Mouse (Mus musculus) retina, embryonic 14.5 days (tissue): ENCODE results near the gene Rnf151.

Source experiments
- DNase-seq: peaks from one replicate; pipeline ENCODE4 v3.0.0-alpha.2; 2015; ENCODE audit warnings: low spot score

The Rnf151 gene

GRCm38 (mm10) chr17:24717943-24718342, at the start of gene Rnf151, which contains the start of gene Rps2:
TSS of gene Rnf151 (minus strand) at chr17:24718063.
TSS of gene Rps2 (plus strand) at chr17:24718116.
- no peak for DNase-seq

DNA sequence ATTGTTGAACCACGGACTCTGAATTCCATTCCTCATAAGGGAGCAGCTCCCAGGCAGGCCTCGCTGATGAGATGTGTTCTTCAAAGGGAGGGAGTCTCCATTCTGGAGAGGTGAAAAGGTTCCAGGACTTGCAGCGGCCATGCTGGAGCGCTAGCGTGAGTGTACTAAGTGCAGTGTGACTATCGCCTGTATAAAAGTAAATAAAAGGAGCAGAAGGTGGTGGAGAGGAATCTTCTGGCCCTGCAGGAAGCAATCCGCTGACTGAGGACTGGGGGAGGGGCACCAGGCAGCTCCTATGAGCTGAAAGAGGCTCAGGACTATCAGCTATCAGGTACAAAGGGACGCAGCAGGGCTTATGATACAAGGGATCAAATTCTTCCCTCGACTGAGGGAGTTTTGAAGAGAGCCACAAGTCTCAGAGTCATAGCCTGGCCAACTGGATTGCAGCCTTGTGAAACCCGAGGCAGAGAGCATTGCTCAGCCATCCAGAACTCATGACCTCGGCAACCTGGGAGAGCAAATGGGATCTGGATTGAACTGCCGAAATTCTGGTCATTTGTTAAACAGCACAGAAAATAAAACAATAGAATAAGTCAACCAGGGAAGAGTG, 48.5 kb upstream of the Rnf151 start:
- DNase-seq: no peak

DNA sequence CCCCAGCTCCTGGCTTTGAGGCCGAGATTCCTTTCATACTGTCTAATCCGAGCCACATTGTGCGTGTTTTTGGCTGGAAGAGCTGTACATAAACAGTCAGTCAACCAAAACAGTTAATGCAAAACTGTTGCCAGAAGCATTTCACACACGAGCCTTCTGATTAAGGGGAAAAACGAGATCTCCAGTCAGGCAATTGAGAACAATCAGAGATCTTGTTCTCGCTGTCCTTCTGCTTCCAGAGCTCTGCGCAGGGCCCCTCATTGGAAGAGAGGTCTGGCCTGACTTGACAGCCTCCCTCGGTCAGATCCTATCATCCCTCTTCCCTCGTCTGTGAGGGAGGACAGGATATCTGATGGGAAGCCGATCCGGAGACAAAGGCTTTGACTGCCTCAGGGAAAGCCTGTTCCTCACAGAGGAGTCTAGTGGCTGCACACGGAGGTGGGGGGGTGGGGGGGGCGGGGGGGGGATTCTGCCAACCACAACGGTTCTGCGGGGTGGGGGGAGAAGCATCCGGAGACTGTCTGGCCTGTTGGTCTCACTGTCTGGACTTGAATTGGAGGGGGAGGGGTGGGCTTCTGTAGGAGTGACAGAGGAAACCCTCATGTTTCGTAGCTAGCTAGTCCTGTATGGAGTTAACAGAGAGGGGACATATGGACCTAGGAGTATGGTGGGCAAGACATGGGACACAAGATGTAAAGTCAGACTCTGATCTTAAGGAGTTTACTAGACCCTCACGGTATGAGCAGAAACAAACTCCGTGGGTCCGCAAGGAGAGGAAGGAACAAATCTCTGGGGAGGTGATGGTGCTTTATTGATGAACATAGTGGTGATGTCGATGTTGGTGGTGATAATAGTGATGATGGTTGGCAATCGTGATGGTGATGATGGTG, 47.4 kb upstream of the Rnf151 start:
- DNase-seq: no peak

GRCm38 (mm10) chr17:24761121-24761520, 43.3 kb upstream of the Rnf151 start:
- no peak for DNase-seq

- no peak for DNase-seq
Measured at GRCm38 (mm10) chr17:24757394-24757793, 39.5 kb upstream of the Rnf151 start.

DNA sequence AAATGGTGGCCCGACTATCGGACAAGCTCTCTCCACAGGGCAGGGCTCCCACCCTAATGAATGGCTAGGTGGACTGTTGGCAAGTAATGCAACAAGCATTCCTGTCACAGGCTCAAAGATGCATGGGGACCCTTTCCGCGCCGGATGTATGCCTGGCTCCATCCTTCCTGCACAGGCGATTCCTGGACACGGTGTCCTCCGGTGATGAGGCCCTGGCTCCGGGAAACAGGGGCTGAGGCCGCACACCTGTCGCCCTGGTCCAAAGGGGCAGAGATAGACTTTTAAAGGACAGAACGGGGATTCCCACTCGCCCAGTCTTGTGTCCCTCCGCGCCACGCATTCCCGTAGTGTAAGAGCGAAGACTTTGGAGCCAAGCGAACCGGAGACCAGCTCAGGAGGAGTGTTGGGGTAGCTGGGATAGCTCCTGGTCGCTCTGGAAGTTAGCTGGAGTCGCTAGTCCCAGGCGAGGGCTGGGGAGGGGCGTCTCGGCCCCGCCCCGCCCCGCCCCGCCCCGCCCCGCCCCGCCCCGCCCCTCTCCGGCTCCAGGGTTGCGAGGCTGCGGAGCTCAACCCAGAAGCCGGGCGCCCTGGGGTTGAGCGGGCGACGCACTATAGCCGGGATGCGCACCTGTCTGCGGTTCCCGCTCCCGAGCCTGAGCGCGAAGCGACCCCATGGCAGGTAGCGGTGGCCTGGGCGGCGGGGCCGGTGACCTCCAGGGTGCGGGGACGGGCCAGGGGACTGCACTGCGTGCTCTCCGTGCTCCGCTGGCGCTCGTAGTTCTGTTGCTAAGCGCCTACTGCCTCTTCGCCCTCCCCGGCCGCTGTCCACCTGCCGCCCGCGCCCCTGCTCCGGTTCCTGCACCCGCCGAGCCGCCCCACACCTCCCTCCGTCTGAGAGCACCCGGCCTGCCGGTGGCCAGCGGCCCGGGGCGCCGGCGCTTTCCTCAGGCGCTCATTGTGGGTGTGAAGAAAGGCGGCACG, 34.8 kb upstream of the Rnf151 start, which contains the start of gene Hs3st6:
Hs3st6 (plus strand) TSS at position 574 of the 980 bp plus-strand sequence.
- DNase-seq: peak; percentile 59

DNA sequence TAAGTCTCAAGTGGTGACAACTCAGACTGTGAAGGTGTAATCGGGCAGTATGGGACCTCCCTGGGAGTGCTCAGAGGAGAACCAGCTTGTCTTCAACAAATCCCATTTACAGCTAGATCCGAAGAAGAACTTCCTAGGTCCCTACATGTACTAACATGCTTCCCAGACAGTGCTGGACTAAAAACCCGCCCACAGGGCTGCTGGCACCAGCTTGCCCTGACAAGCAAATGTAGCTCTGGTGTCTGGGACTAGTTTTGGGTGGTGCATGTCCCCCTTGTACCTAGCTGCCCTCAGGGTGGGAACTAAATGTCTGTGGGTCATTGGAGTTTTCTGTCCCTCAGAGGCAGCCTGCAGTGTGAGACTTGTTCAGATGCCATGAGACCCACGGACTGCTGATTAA, 33.7 kb upstream of the Rnf151 start:
- no peak for DNase-seq

DNA sequence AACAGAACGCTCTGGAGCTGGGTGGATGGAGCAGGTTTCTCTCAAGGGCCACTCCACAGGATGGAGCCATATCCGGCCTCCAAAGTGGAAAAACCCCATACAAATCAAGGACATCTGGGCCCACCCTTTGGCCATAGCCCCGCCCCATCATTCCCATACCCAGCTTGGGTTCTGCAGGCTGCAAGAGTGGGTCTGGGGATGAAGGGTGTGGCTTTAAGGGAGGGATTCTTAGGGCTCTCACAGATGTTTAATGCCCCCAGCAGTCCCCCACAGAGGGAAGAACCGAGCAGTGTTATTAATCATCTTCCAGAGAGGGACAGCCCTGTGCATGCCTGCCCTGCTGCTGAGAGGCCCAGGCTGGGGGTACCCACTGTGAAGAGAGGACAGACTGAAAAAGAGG, 29.1 kb upstream of the Rnf151 start:
- no peak for DNase-seq

DNA sequence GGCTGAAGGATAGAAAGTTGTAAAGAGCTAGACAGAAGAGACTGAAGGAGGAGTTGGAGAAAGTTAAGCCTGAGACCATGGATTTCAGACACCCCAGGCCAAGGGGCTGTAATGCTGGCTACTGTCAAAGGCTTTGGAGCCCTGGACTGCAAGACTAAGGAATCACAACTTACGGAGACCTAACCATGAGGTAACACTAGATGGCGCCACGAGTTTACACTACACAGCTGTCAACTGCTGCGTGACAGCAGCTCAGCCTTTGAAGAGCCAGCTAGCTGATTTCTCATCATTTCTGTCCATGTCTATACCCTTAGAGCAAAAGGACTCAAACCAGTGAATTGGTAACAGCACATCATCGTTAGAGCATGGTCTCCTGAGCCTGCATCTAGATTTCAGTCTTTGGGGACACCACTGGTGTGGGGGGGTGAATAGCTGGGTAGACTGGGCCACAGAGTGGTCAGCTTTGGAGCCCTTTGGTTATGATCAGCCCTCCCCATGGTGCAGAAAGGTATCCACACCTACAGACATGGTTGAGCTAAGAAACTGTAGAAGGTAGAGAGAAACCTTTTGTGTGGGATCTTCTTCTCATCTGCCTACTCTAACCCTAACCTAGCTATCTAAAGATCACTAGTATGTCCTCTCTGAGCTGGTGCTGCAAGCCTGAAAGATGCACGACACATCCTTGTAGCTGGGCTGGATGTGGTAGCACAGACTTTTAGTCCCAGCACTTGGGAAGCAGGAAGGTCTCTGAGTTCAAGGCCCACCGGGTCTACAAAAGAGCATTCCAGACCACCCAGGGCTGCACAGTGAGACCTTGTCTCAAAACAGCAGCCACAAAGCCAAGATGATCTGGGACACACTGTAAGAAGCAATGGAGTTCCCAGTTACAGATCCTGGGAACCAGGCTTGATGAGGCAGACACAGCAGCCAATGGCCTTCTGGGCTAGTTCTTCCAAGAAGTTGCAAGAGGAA, 27.9 kb upstream of the Rnf151 start:
- DNase-seq: peak; percentile 98

DNA sequence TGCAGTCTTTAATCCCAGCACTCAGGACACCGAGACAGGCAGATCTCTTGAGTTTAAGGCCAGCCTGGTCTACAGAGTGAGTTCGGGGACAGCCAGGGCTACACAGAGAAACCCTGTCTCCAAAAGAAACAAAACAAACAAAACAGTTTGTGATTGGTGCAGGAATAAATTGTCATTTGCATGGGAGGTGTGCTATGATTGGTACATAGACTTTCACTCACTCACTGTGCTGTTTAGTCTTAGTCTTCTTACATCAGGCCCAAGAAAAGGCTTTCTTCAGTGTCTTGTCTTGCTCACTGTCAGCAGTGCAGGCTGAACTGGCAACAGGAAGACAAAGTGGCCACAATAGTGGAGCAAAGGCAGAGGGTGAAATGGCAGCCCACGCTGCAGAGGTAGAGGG, 26.5 kb upstream of the Rnf151 start:
- no peak for DNase-seq

DNA sequence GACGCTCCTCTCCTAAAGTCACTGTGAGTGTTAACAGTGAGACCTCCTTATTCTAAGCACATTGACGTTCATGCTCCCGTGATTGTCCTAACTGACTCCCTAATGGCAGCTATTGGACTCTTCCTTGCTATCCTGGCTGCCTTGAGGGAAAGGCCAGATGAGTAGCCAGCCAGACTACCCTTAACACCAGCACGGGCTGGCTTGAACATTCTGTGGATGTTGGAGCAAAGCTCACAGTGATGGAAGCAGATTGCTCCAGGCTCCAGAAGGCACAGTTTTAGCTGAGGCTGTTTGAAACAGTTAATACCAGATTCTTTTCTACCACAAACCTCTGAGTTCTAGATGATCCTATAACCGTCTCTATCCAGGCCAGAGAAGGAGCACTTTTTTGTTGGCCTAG, 26.0 kb upstream of the Rnf151 start:
- no peak for DNase-seq

DNA sequence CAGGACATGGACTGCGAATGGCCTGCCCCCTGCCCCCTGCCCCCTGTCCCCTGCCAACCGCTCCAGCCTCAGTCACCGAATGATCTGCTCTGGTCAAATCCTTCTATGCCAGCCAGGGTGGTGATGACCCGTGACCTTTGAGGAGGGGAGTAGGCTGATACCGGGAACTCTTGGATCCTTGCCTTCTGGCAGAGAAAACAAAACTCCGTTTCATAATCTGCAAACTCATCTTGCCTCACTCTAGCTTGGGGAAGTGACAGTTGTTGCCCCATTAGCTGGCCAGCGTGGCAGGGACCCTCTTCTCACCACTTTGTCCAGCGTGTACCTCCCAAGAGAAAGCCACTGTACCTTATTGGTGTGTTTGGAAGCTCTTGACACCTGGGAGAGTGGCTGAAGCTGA, 24.4 kb upstream of the Rnf151 start:
- no peak for DNase-seq

- DNase-seq: no peak
Measured at GRCm38 (mm10) chr17:24739926-24740325, 22.1 kb upstream of the Rnf151 start.

DNA sequence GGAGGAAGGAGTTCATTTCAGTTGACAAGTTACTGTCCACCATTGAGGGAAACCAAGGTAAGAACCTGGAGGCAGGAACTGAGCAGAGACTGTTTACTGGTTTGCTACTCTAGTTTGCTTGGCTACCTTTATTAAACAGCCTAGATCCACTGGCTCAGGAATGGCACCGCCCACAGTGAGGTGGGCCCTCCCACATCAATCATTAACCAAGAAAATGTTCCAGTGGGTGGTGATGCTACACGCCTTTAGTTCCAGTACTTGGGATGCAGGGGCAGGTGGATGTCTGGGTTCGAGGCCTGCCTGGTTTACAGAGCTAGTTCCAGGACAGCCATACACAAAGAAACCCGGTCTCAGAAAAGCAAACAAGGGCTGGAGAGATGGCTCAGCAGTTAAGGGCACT, 20.4 kb upstream of the Rnf151 start:
- no peak for DNase-seq

DNA sequence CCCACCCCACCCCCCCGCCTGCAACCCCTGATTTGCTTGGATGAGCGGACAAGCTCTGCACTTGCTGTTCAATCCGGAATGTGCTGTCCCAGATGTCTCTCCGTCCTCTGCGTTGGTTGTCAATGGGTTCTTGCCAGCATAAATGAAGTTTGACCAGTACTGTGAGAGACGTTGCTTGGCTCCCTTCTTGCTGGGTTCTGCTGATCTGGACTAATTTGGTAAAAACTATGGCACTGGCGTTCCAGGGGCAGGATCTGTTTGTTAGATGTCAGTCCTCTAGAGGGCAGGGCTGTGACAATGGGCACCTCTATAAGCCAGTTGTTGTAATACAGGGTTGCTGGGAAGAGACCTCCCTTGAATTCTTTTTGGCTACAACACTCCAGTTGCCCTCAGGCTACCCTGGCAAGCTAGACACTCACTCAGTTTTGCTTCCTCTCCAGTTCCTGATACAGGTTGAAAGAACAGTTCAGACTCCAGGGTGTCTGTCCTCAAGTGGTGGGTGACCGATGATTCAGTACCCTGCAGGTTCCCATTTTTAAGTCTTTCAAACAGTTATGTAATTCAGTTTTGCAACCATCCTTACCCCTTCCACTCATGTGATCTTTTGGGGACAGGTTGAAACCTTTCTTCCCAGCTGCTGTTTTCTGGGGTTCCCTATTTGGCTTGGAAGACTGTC, 19.4 kb upstream of the Rnf151 start:
- no peak for DNase-seq

DNA sequence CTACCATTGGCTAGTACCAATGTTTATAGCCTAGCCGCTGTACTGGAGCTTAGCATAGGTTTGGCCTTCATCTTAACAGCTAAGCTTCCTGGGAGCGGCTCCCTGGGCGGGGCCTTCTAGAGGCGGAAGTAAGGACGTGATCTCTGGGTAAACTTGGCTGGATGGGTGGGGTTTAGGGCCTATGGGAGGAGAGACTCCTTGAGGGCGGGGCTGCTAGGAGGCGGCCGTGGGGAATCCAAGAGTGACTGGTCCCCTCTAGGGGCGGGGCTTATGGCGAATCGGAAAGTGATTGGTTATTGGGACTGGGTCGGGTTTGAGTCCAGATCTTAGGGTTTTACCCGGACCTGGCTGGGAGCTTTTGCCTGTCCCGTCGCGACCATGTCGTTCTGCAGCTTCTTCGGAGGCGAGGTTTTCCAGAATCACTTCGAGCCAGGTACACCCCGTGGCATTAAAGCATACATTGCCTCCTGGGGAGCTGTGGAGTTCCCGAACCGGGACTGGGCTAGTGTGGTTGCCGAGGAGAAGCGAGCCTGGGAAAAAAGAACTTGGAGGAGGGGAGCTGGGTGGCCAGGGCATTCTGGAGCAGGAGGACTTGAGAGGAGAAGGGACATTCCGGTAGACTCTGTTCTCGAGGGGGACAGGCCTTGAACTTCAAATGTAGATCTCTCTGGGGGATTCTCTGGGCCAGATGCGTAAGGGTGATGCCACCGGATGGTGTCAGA, 18.6 kb upstream of the Rnf151 start, which contains the start of gene Msrb1:
Msrb1 (plus strand) TSS at position 313 of the 722 bp plus-strand sequence.
- peak; percentile 97 for DNase-seq

DNA sequence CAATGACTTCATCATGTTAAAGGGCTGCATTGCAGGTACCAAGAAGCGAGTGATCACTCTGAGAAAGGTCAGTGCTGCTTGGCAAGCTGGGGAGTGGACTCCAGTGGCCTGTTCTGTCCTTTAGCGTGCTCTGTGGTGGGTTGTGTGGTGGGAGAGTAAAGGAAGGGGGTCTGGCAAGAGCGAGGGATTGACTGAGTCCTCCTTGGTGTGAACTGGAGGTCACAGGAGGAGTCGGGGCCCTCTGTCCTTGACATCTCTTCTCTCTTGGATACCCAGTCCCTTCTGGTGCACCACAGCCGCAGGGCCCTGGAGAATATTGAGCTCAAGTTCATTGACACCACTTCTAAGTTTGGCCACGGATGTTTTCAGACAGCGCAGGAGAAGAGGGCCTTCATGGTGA, 17.6 kb upstream of the Rnf151 start:
- DNase-seq: no peak

DNA sequence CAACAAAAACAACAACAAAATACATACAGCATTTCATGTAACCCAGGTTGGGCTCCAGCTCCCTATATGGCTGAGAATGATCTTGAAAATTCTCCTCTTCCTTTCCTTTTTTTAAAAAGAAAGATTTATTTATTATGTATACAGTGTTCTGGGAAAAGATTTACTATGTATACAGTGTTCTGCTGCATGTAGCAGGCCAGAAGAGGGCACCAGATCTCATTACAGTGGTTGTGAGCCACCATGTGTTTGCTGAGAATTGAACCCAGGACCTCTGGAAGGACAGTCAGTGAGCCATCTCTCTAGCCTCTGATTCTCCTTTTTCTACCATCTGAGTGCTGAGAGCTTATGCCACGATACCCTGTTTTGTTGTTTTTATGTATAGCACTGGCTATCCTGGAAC, 16.6 kb upstream of the Rnf151 start:
- no peak for DNase-seq

DNA sequence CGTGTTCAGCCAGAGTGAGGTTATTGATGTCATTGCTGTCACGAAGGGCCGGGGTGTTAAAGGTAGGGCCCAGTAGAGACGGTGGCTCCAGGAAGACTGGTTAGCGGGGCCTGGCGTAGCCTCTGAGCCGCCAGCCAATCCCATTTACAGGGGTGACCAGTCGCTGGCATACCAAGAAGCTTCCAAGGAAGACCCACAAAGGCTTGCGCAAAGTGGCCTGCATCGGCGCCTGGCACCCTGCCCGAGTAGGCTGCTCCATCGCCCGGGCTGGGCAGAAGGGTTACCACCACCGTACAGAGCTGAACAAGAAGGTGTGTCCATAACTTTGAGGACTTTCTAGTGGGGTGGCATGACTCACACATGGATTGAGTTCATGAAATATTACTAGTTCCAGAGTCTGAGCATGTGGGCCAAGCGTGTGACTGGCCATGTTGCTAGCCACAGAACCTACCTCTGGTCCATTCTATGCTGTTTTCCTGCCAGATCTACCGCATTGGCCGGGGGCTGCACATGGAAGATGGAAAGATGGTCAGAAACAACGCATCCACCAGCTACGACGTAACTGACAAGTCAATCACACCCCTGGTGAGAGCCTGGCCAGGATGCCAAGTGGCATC, 15.7 kb upstream of the Rnf151 start:
- DNase-seq: no peak
